Mouse (Mus musculus): ENCODE measurements around the gene Fam185a. TPM values are rescaled to one million over a fixed set of nuclear protein-coding genes. Genes with fewer than 3 reads are reported as not detected.

Fam185a gene
- polyA plus RNA-seq, 1 experiment from 2014 or later, result 1.7 TPM

- WGBS (ENCODE audit: missing documents), result 93% methylated on average over 12 of the region's 12 CpGs
Observed at GRCm38 (mm10) chr5:21468100-21468499, 43.3 kb downstream of the Fam185a start.

GRCm38 (mm10) chr5:21478428-21478827, 53.7 kb downstream of the Fam185a start:
- H3K27ac ChIP-seq, result no peak overlapping the region
- WGBS (ENCODE audit: missing documents), result 93% methylated on average over 5 of the region's 5 CpGs
- H3K79me2 ChIP-seq (ENCODE audit: inconsistent target), result no peaks in the 10 kb centered on the region
- no peak overlapping the region for H3K4me3 ChIP-seq (ENCODE audit: inconsistent target)
- H3K36me3 ChIP-seq (ENCODE audit: inconsistent target), result no peaks in the 10 kb centered on the region

More at GRCm38 (mm10) chr5:21468100-21468499, 43.3 kb downstream of the Fam185a start:
- Histone ChIP-seq H3K36me3 (ENCODE audit: inconsistent target) (no peaks in the 10 kb centered on the region), H3K79me2 (ENCODE audit: inconsistent target) (no peaks in the 10 kb centered on the region), H3K4me3 (ENCODE audit: inconsistent target) (no peak overlapping the region), H3K27ac (no peak overlapping the region)

GRCm38 (mm10) chr5:21479746-21480145, 55.0 kb downstream of the Fam185a start:
- WGBS (ENCODE audit: missing documents), result 74% methylated on average over 5 of the region's 5 CpGs
- Histone ChIP-seq H3K79me2 (ENCODE audit: inconsistent target) (no peaks in the 10 kb centered on the region), H3K36me3 (ENCODE audit: inconsistent target) (no peaks in the 10 kb centered on the region), H3K27ac (no peak overlapping the region), H3K4me3 (ENCODE audit: inconsistent target) (no peak overlapping the region)

- WGBS (ENCODE audit: missing documents), result 95% methylated on average over 6 of the region's 6 CpGs
Observed at GRCm38 (mm10) chr5:21481521-21481920, 56.8 kb downstream of the Fam185a start.

GRCm38 (mm10) chr5:21482446-21483222, 57.9 kb downstream of the Fam185a start:
- Histone ChIP-seq H3K36me3 (ENCODE audit: inconsistent target) (no peaks in the 10 kb centered on the region), H3K4me3 (ENCODE audit: inconsistent target) (no peak overlapping the region), H3K79me2 (ENCODE audit: inconsistent target) (no peaks in the 10 kb centered on the region), H3K27ac (no peak overlapping the region)
- WGBS (ENCODE audit: missing documents), result 53% methylated on average over 11 of the region's 11 CpGs

More at GRCm38 (mm10) chr5:21481521-21481920, 56.8 kb downstream of the Fam185a start:
- Histone ChIP-seq H3K27ac (no peak overlapping the region), H3K4me3 (ENCODE audit: inconsistent target) (no peak overlapping the region), H3K36me3 (ENCODE audit: inconsistent target) (no peaks in the 10 kb centered on the region), H3K79me2 (ENCODE audit: inconsistent target) (no peaks in the 10 kb centered on the region)

- no peaks in the 10 kb centered on the region for H3K36me3 ChIP-seq (ENCODE audit: inconsistent target)
- 88% methylated on average over 8 of the region's 8 CpGs for WGBS (ENCODE audit: missing documents)
Observed at GRCm38 (mm10) chr5:21483275-21483674, 58.5 kb downstream of the Fam185a start.

GRCm38 (mm10) chr5:21485197-21485829, 60.6 kb downstream of the Fam185a start:
- Histone ChIP-seq H3K79me2 (ENCODE audit: inconsistent target) (no peaks in the 10 kb centered on the region), H3K36me3 (ENCODE audit: inconsistent target) (no peaks in the 10 kb centered on the region), H3K27ac (no peak overlapping the region), H3K4me3 (ENCODE audit: inconsistent target) (no peak overlapping the region)
- whole genome bisulfite sequencing (ENCODE audit: missing documents), result 82% methylated on average over 8 of the region's 8 CpGs

More at GRCm38 (mm10) chr5:21483275-21483674, 58.5 kb downstream of the Fam185a start:
- Histone ChIP-seq H3K4me3 (ENCODE audit: inconsistent target) (no peak overlapping the region), H3K79me2 (ENCODE audit: inconsistent target) (no peaks in the 10 kb centered on the region), H3K27ac (no peak overlapping the region)

- Histone ChIP-seq H3K36me3 (ENCODE audit: inconsistent target) (no peaks in the 10 kb centered on the region), H3K27ac (no peak overlapping the region), H3K79me2 (ENCODE audit: inconsistent target) (no peaks in the 10 kb centered on the region), H3K4me3 (ENCODE audit: inconsistent target) (no peak overlapping the region)
- 95% methylated on average over 5 of the region's 5 CpGs for WGBS (ENCODE audit: missing documents)
Observed at GRCm38 (mm10) chr5:21486798-21487197, 62.0 kb downstream of the Fam185a start.

GRCm38 (mm10) chr5:21487306-21487705, 62.5 kb downstream of the Fam185a start:
- Histone ChIP-seq H3K4me3 (ENCODE audit: inconsistent target) (no peak overlapping the region), H3K79me2 (ENCODE audit: inconsistent target) (no peaks in the 10 kb centered on the region), H3K36me3 (ENCODE audit: inconsistent target) (no peaks in the 10 kb centered on the region), H3K27ac (no peak overlapping the region)
- 100% methylated on average over 3 of the region's 3 CpGs for WGBS (ENCODE audit: missing documents)

GRCm38 (mm10) chr5:21487716-21488115, 63.0 kb downstream of the Fam185a start:
- H3K27ac ChIP-seq, result no peak overlapping the region
- WGBS (ENCODE audit: missing documents), result 94% methylated on average over 3 of the region's 3 CpGs
- no peaks in the 10 kb centered on the region for H3K36me3 ChIP-seq (ENCODE audit: inconsistent target)
- H3K4me3 ChIP-seq (ENCODE audit: inconsistent target), result no peak overlapping the region
- H3K79me2 ChIP-seq (ENCODE audit: inconsistent target), result no peaks in the 10 kb centered on the region

GRCm38 (mm10) chr5:21488506-21488905, 63.7 kb downstream of the Fam185a start:
- Histone ChIP-seq H3K27ac (no peak overlapping the region), H3K79me2 (ENCODE audit: inconsistent target) (no peaks in the 10 kb centered on the region), H3K36me3 (ENCODE audit: inconsistent target) (no peaks in the 10 kb centered on the region), H3K4me3 (ENCODE audit: inconsistent target) (no peak overlapping the region)
- 85% methylated on average over 5 of the region's 5 CpGs for WGBS (ENCODE audit: missing documents)

- WGBS (ENCODE audit: missing documents), result 100% methylated on average over 4 of the region's 4 CpGs
- Histone ChIP-seq H3K4me3 (ENCODE audit: inconsistent target) (no peak overlapping the region), H3K36me3 (ENCODE audit: inconsistent target) (no peaks in the 10 kb centered on the region), H3K79me2 (ENCODE audit: inconsistent target) (no peaks in the 10 kb centered on the region), H3K27ac (no peak overlapping the region)
Observed at GRCm38 (mm10) chr5:21489135-21489534, 64.4 kb downstream of the Fam185a start.

GRCm38 (mm10) chr5:21491469-21491868, 66.7 kb downstream of the Fam185a start:
- WGBS (ENCODE audit: missing documents), result 97% methylated on average over 2 of the region's 2 CpGs
- H3K27ac ChIP-seq, result no peak overlapping the region
- no peaks in the 10 kb centered on the region for H3K79me2 ChIP-seq (ENCODE audit: inconsistent target)
- H3K4me3 ChIP-seq (ENCODE audit: inconsistent target), result no peak overlapping the region
- H3K36me3 ChIP-seq (ENCODE audit: inconsistent target), result no peaks in the 10 kb centered on the region

- Histone ChIP-seq H3K79me2 (ENCODE audit: inconsistent target) (no peaks in the 10 kb centered on the region), H3K27ac (no peak overlapping the region), H3K4me3 (ENCODE audit: inconsistent target) (no peak overlapping the region), H3K36me3 (ENCODE audit: inconsistent target) (no peaks in the 10 kb centered on the region)
- WGBS (ENCODE audit: missing documents), result 98% methylated on average over 3 of the region's 3 CpGs
Observed at GRCm38 (mm10) chr5:21492213-21492612, 67.5 kb downstream of the Fam185a start.

- 90% methylated on average over 8 of the region's 8 CpGs for WGBS (ENCODE audit: missing documents)
- Histone ChIP-seq H3K4me3 (ENCODE audit: inconsistent target) (no peak overlapping the region), H3K27ac (no peak overlapping the region), H3K79me2 (ENCODE audit: inconsistent target) (no peaks in the 10 kb centered on the region), H3K36me3 (ENCODE audit: inconsistent target) (no peaks in the 10 kb centered on the region)
Observed at GRCm38 (mm10) chr5:21493294-21493999, 68.7 kb downstream of the Fam185a start.
